Mouse (Mus musculus) right cerebral cortex, postnatal 36 days (tissue): ENCODE results near the gene Folh1.
"Not testable (repeated sequence)": the region's sequence is repeated elsewhere in the genome, so short reads cannot be mapped to it uniquely, and the experiment has no call there.

ENCODE experiments used
- DNase-seq, 2 experiments: peaks; one replicate each; pipeline ENCODE4 v3.0.0; 2022; ENCODE audit warnings: low spot score in 2 of 2, mixed read lengths in 1 of 2

Gene Folh1

GRCm38 (mm10) chr7:86775617-86776325 lies at the start of gene Folh1:
Folh1 (minus strand) TSS chr7:86775943.
- peak in 1 of 2 experiments; percentile 8 for DNase-seq

DNA sequence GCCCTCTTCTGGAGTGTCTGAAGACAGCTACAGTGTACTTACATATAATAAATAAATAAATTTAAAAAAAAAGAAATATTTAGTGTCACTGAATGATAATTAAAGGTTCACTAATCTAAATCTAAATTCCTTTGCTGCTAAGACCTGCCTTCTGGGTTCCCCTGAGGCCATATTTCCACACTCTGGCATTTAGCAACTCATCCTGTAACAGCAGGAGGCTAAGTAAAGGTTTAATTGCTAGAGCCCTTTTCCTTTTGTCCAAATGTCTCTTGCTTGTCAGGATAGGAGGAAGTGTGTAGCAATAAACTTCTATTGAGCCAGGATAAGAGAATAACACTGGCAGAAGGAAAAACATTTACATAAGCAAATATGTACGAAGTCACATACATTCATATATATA lies 40.7 kb upstream of the Folh1 start:
- no peak for DNase-seq

- DNase-seq: not testable (repeated sequence)
Measured at GRCm38 (mm10) chr7:86815716-86816115, 40.0 kb upstream of the Folh1 start.

DNA sequence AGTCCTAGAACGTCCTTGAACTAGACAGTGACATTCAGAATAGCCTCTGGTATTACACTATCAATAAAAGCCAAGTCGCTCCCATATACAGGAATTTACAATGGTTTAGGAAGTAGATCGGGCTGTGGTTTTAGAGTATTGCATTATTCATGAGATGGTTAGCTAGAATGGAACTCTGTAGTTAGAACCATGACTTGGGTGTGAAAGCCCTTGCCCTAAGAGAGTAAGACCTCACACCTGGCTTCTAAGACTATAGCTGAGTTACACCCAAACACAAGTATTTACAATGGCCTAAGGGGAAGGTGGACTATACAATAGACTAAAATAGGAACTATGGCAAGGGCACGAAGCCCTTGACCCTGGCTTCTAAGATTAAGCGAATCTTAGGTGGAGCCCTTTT lies 39.5 kb upstream of the Folh1 start:
- not testable (repeated sequence) for DNase-seq

DNA sequence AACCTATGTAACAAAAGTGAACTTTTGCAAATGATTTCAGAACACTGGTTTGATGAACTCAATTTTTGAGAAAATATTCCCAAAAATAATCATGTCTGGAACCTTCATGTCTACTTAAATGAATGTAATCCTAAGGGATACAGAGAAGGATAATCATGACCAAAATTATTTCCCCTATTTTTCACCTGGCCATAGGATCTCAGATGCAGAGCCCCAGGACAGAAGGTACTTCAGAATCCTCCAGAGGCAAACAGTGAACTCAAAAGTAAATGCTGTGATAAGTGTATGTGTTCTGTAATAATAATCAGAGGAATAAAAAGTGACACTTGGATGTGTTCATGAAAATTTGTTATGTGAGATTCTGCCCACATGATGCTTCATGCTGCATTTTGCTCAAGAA lies 19.0 kb upstream of the Folh1 start, which contains the start of gene Vmn2r77:
Gene Vmn2r77, plus strand, starts transcription at position 301 of the 400 bp plus-strand sequence.
- no peak for DNase-seq

DNA sequence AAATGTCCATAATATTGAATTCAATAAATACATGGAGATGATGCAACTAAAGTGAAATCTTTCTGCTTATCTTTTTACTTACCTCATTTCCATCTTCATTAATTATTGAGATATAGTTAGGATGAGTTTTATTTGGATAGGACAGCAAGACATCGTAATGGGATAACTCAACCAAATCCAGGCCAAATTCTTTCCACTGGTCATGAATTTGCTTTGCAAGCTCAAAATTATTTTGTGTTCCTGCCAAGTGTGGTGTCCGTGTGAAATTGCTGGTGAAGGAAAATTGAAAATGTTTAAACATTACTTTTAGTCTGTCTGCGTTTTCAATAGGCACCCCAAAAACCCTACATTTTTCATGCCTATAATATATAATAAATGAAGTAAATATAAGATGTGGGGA lies 4.1 kb downstream of the Folh1 start:
- no peak for DNase-seq

GRCm38 (mm10) chr7:86764628-86765027 lies 11.1 kb downstream of the Folh1 start:
- no peak for DNase-seq

- no peak for DNase-seq
Measured at GRCm38 (mm10) chr7:86760751-86761150, 15.0 kb downstream of the Folh1 start.

DNA sequence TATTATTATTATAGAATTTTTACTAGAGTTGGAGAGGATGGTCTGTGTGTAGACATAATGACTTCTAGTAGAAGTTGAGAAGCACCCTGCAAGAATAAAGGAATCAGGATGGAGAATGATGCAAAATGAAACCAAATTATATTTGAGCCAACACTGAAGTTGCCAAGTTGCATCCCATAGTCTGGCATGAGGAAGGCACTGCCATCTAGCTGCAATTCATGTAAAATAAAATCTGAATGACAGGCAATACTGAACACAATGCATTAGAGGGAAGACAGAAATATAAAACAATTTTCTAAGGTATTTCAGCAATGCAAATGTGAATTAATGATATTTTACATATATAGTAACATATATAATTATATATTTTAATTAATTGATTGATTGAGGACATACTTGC lies 50.7 kb downstream of the Folh1 start:
- DNase-seq: no peak

DNA sequence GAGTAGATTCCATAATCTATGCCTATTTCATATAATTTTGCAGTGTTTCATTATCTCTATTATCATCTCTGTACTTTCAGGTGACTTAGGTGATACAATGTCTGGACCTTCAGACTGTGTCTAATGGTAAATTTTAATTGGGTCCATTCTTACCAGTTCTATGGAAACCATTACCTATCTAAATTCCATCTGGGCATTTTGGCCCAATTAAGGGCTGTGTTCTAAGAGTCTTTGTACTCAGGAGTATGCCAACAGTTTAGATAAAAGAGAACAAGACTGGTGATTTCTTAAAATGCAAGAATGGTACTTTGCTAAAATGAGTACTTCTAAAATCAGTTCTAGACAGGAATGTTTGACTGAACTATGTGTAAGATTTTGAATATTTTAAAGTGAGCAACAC lies 87.7 kb downstream of the Folh1 start, which contains the start of gene Olfr292:
Gene Olfr292, plus strand, starts transcription at position 301 of the 400 bp plus-strand sequence.
- DNase-seq: no peak
